Mouse (Mus musculus): Measurements from ENCODE around the gene S100a5. TPM values are rescaled to one million over a fixed set of nuclear protein-coding genes. Genes with fewer than 3 reads are reported as not detected.

The S100a5 gene
- polyA plus RNA-seq, 1 experiment from 2014 or later: not detected

DNA sequence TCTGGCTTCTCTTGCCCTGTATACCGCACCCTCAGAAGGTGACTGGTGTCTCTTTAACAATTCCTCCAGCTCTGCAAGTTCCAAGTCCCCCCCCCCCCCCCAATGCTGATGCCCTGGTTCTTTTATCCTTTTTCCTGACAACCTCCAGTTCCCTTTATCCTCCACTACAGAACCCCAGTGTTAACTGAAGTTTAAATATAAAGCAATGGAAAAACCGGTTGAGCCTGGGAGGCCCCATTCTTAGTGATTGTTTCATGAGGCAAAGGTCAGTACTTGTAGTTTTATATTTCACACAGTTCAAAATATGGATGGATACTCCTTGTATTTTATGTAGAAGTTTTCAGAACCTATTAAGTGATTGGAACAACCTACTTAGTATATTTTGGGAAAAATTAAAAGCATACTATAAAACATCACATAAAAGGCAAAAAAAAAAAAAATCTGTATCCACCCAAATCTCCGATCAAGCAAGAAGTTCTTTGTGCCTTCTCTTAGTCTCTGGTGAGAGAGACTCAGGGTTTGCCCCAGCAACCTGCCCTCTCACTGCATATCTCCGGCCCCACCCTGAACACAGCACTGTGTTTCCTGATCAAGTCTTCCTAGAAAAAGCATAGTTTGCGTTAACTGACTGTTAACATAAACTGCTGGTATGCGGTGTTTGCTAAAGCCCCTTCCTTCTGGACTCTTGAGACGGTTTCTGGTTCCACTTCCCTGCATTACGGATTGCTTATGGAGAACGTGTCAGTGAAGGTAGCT, 18.1 kb downstream of the S100a5 start:
- Histone ChIP-seq H3K27ac (no peak overlapping the region), H3K9ac (no peak overlapping the region), H3K36me3 (no peaks in the 10 kb centered on the region), H3K27me3 (no peaks in the 10 kb centered on the region), H3K4me3 (no peak overlapping the region), H3K4me2 (no peak overlapping the region), H3K4me1 (replicated peaks) (peaks cover 12% of the 10 kb centered on the region), H3K9me3 (replicated peaks) (no peaks in the 10 kb centered on the region)
- no peak for ATAC-seq (replicated peaks; ENCODE audit: insufficient number of reproducible peaks, insufficient read depth, low FRiP score, low read depth)
- 64% methylated on average over 9 of the region's 9 CpGs for WGBS

DNA sequence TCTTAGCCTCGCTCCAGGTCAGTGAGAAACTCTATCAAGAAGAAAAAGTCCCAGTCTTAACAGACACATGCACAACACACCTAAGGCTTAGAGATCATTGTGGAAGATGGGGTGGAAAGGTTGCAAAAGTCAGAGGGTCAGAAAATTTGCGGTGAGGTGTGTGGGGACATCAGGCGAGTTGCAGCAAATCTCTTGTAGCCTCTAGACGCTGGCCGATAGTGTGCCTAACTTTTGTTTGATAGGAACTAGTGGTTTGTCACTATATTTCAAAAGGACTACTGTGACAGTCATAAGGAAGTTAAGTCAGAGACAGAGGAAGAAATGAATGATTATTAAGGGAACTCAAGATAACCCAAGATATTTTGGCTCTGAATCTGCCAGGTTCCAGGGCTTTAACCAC, 19.0 kb downstream of the S100a5 start:
- no peaks in the 10 kb centered on the region for H3K27me3 ChIP-seq
- H3K4me3 ChIP-seq: no peak overlapping the region
- no peak overlapping the region for H3K9ac ChIP-seq
- no peaks in the 10 kb centered on the region for H3K9me3 ChIP-seq (replicated peaks)
- no peaks in the 10 kb centered on the region for H3K36me3 ChIP-seq
- no peak overlapping the region for H3K27ac ChIP-seq
- 82% methylated on average over 5 of the region's 5 CpGs for WGBS
- H3K4me1 ChIP-seq (replicated peaks): peaks cover 12% of the 10 kb centered on the region
- ATAC-seq (replicated peaks; ENCODE audit: insufficient number of reproducible peaks, insufficient read depth, low FRiP score, low read depth): no peak
- no peak overlapping the region for H3K4me2 ChIP-seq

DNA sequence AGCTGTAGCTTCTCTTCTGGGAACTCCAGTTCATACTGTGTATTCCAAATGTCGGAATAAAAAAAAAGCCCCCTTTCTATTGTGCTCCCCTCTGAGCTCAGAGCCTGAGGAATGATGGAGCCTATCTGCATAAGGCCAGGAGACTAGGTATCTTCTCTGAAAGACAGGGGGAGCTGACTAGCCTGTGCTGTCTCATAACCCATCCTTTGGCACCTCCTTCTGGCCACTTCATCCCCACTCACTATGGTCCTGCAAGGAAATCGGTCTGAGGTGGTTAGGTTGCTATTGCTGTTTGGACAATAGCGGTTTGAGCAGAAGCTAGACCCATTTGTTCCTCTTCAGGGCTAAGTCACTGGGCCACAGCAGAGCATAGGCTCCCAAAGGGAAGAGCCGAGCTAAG, 19.5 kb downstream of the S100a5 start:
- H3K9ac ChIP-seq: no peak overlapping the region
- H3K9me3 ChIP-seq (replicated peaks): no peaks in the 10 kb centered on the region
- 57% methylated on average over 4 of the region's 4 CpGs for WGBS

DNA sequence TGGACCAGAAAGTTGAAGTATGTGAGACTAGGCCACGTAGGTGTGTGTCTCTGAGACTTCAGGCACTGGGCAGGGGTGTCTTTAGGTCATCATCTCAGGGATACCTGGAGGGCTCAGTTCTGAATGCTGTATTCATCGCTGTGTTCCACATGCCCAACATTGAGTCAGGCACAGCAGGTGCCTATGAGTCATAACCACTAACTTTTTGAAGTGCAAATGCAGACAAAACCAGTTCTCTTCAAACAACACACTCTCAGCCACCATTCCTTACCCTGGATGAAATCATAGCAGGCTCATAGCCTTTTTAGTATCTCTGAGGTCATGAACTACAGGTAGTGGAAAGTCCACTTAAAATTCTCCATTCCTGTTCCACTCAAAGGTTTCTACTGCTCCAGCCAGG, 21.0 kb downstream of the S100a5 start:
- 67% methylated on average over 2 of the region's 2 CpGs for WGBS
- no peak for ATAC-seq (replicated peaks; ENCODE audit: insufficient number of reproducible peaks, insufficient read depth, low FRiP score, low read depth)
- Histone ChIP-seq H3K9ac (no peak overlapping the region), H3K4me3 (no peak overlapping the region), H3K4me1 (replicated peaks) (no peaks in the 10 kb centered on the region), H3K9me3 (replicated peaks) (no peaks in the 10 kb centered on the region), H3K4me2 (no peak overlapping the region), H3K27me3 (no peaks in the 10 kb centered on the region), H3K27ac (no peak overlapping the region), H3K36me3 (no peaks in the 10 kb centered on the region)

More for the DNA sequence above, 19.5 kb downstream of the S100a5 start:
- no peaks in the 10 kb centered on the region for H3K27me3 ChIP-seq
- no peak overlapping the region for H3K4me3 ChIP-seq
- H3K4me1 ChIP-seq (replicated peaks): peaks cover 12% of the 10 kb centered on the region
- no peak for ATAC-seq (replicated peaks; ENCODE audit: insufficient number of reproducible peaks, insufficient read depth, low FRiP score, low read depth)
- no peak overlapping the region for H3K4me2 ChIP-seq
- no peak overlapping the region for H3K27ac ChIP-seq
- H3K36me3 ChIP-seq: no peaks in the 10 kb centered on the region

DNA sequence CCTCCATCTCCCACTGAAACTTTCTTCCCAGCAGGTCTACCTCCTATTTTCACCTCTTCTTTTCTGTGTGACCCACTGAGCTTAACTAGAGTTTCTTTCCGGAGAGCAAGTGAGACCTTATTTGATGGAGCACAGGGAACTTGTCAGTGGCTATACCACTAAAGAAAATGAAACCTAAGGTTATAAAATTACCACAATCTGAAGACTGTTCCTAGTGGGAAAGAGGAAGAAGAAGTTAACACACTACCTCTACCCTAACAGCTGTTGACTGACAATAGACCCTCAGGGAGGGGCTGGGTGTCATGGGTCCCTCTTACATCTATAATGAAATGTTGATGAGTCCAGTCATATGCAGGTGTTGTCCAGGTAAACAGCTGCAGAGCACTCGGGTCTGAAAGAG, 23.7 kb downstream of the S100a5 start:
- Histone ChIP-seq H3K4me2 (no peak overlapping the region), H3K27ac (no peak overlapping the region), H3K4me1 (replicated peaks) (no peaks in the 10 kb centered on the region), H3K9ac (no peak overlapping the region), H3K36me3 (no peaks in the 10 kb centered on the region), H3K27me3 (no peaks in the 10 kb centered on the region), H3K4me3 (no peak overlapping the region), H3K9me3 (replicated peaks) (no peaks in the 10 kb centered on the region)
- ATAC-seq (replicated peaks; ENCODE audit: insufficient number of reproducible peaks, insufficient read depth, low FRiP score, low read depth): no peak
- 49% methylated on average over 2 of the region's 2 CpGs for WGBS

DNA sequence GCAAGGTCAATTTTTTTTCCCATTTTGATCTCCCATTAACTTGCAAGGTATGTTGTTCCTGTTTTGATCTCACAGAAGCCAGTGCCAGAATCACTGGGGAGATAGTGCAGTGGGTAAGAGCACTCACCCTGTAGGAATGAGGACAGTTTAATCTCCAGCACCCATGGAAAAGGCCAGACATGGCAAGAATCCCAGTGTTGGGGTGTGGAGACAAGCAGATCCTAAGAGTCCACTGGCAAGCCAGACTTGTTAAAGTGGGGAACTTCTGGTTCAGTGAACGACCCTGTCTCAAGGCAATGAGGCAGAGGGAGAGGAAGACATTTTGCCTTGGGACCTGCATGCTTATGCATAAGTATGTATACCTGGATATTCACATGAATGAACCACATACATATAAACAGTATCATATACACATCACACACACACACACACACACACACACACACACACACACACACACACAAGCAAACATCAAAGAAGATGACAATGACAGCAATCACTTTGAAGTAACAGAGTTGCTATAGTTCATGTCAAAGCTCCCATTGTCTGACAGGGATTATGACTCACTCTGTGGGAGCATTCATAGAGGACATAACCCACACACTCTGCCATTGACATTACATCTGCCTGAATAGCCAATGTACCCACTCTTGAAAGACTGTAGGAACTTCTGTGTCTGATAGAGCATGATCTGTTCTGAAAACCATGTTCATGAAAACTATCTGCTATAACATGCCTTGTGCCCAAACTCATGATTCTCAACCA, 30.4 kb downstream of the S100a5 start:
- ATAC-seq (replicated peaks; ENCODE audit: insufficient number of reproducible peaks, insufficient read depth, low FRiP score, low read depth): no peak
- H3K27me3 ChIP-seq: no peaks in the 10 kb centered on the region

DNA sequence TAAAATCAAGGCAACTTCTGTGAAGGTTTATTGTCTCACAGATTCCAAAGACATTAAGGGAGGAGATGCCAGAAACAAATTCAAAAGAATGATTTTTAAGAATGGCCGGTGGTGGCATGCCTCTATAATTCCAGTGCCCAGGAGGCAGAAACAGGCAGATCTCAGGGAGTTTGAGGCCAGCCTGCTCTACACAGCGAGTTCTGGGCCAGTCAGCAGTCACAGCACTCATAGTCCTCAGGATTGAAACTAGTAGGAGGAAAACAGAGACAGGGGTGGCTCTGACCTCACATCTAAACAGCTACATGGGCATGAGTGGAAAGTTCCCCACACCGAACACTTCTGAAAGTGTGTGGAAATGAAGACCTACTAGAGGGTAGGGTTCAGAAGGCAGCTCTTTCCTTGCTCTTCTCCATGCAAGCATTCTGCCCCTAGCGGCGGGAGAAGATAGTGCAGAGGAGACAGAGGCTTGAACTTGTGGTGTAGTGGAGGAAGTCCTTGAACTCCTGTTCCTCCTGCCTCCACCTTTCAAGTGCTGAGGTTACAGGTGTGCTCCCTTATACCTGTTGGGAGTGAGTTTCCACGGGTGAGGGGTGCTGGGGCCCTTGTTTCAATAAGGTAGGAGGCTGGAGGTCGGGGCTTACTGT, 31.3 kb downstream of the S100a5 start:
- Histone ChIP-seq H3K9me3 (replicated peaks) (no peaks in the 10 kb centered on the region), H3K27me3 (no peaks in the 10 kb centered on the region), H3K4me2 (no peak overlapping the region), H3K27ac (no peak overlapping the region), H3K36me3 (no peaks in the 10 kb centered on the region), H3K4me1 (replicated peaks) (no peaks in the 10 kb centered on the region), H3K4me3 (no peak overlapping the region), H3K9ac (no peak overlapping the region)
- no peak for ATAC-seq (replicated peaks; ENCODE audit: insufficient number of reproducible peaks, insufficient read depth, low FRiP score, low read depth)
- 53% methylated on average over 7 of the region's 7 CpGs for WGBS

More for the DNA sequence above, 30.4 kb downstream of the S100a5 start:
- H3K4me3 ChIP-seq: no peak overlapping the region
- H3K27ac ChIP-seq: no peak overlapping the region
- H3K36me3 ChIP-seq: no peaks in the 10 kb centered on the region
- H3K9me3 ChIP-seq (replicated peaks): no peaks in the 10 kb centered on the region
- H3K9ac ChIP-seq: no peak overlapping the region
- WGBS: 33% methylated on average over 1 of the region's 1 CpGs
- no peaks in the 10 kb centered on the region for H3K4me1 ChIP-seq (replicated peaks)
- H3K4me2 ChIP-seq: no peak overlapping the region

DNA sequence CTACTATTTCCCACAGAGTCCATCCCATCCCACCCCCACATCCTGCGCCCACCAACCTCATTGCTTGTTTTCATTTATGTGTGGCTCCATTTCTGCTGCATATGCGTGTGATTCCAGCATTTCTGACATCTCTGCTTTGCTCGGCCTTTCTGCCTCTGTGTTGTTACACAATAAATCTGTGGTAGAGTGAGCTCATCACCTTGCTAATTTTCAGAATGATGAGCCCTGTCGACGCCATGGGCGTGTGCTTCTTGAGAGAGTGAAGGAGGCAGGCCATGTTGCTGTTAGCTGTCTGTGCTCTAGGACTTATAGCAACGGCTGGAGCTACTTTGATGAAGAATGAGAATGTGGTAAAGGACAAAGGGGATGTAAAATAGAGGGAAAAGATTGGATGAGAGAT, 32.7 kb downstream of the S100a5 start:
- Histone ChIP-seq H3K4me1 (replicated peaks) (no peaks in the 10 kb centered on the region), H3K9me3 (replicated peaks) (no peaks in the 10 kb centered on the region), H3K36me3 (no peaks in the 10 kb centered on the region), H3K27ac (no peak overlapping the region), H3K4me2 (no peak overlapping the region), H3K27me3 (no peaks in the 10 kb centered on the region), H3K9ac (no peak overlapping the region), H3K4me3 (no peak overlapping the region)
- WGBS: 73% methylated on average over 7 of the region's 7 CpGs
- ATAC-seq (replicated peaks; ENCODE audit: insufficient number of reproducible peaks, insufficient read depth, low FRiP score, low read depth): no peak

DNA sequence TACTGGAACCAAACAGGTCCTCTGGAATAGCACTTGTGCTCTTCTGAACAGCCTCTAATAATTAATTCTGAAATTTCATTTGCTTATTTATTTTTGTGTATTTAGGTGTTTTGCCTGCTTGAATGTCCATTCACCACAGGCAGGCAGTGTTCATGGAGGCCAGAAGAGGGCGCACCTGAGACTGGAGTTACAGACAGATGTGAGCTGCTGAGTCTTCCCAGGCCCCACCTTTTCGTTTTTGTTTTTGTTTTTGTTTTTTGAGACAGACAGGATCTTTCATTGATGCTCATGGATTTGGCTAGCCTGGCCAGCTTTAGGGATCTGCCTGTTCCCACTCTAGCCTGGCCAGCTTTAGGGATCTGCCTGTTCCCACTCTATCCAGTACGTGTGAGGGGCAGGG, 35.9 kb downstream of the S100a5 start:
- no peak overlapping the region for H3K4me3 ChIP-seq
- H3K27me3 ChIP-seq: no peaks in the 10 kb centered on the region
- H3K36me3 ChIP-seq: no peaks in the 10 kb centered on the region
- H3K4me2 ChIP-seq: no peak overlapping the region
- H3K4me1 ChIP-seq (replicated peaks): no peaks in the 10 kb centered on the region
- no peak for ATAC-seq (replicated peaks; ENCODE audit: insufficient number of reproducible peaks, insufficient read depth, low FRiP score, low read depth)
- no peaks in the 10 kb centered on the region for H3K9me3 ChIP-seq (replicated peaks)
- 48% methylated on average over 3 of the region's 3 CpGs for WGBS
- H3K27ac ChIP-seq: no peak overlapping the region
- H3K9ac ChIP-seq: no peak overlapping the region

DNA sequence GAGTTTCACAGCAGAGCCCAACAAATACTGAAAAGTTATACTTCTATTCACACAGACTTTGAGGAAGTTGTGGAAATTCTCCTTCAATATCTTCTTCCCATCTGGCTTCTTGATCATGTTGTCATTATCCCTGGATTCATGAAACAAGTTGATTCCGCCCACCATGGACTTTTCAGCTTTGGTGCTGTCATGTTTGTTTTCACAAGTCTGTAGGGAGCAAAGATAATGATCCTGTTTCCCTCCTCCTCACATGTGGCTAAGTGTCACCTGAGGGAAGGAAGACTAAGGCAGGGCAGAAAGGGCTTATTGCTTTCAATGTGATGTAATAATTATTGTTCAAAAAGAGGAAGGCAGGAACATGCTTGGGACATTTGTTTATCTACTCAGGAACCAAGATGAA, 39.0 kb downstream of the S100a5 start:
- ATAC-seq (replicated peaks; ENCODE audit: insufficient number of reproducible peaks, insufficient read depth, low FRiP score, low read depth): no peak
- no peak overlapping the region for H3K4me2 ChIP-seq
- H3K4me1 ChIP-seq (replicated peaks): no peaks in the 10 kb centered on the region
- H3K36me3 ChIP-seq: no peaks in the 10 kb centered on the region
- no peaks in the 10 kb centered on the region for H3K27me3 ChIP-seq
- H3K27ac ChIP-seq: no peak overlapping the region
- H3K4me3 ChIP-seq: no peak overlapping the region
- no peaks in the 10 kb centered on the region for H3K9me3 ChIP-seq (replicated peaks)
- no peak overlapping the region for H3K9ac ChIP-seq
- WGBS: 54% methylated on average over 1 of the region's 1 CpGs

DNA sequence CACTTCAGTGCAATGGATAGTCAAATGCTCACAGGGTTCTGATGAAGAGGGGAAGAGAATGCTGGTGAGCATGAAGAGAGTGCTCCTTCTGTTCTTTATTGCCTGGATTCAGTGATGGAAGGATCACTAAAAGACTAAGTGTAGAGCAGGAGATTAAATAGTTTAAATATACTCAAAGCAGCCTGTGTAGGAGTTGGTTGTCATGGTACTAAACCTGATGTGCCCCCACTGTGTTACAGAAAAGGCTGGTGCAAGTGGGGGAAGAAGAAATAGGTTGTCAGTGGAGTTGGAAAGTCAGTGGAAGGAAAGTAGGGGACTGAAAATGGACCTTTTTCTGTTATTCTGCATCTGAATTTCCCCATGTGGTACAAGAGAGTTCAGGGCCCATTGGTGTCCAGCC, 40.7 kb downstream of the S100a5 start:
- Histone ChIP-seq H3K36me3 (no peaks in the 10 kb centered on the region), H3K9ac (no peak overlapping the region), H3K27me3 (peaks cover 6% of the 10 kb centered on the region; the same call in 1 of the 2 replicates), H3K4me1 (replicated peaks) (no peaks in the 10 kb centered on the region), H3K4me2 (no peak overlapping the region), H3K27ac (no peak overlapping the region), H3K4me3 (no peak overlapping the region), H3K9me3 (replicated peaks) (no peaks in the 10 kb centered on the region)
- ATAC-seq (replicated peaks; ENCODE audit: insufficient number of reproducible peaks, insufficient read depth, low FRiP score, low read depth): no peak
